Mouse (Mus musculus): ENCODE data around the gene Aldh1b1.

The Aldh1b1 gene

DNA sequence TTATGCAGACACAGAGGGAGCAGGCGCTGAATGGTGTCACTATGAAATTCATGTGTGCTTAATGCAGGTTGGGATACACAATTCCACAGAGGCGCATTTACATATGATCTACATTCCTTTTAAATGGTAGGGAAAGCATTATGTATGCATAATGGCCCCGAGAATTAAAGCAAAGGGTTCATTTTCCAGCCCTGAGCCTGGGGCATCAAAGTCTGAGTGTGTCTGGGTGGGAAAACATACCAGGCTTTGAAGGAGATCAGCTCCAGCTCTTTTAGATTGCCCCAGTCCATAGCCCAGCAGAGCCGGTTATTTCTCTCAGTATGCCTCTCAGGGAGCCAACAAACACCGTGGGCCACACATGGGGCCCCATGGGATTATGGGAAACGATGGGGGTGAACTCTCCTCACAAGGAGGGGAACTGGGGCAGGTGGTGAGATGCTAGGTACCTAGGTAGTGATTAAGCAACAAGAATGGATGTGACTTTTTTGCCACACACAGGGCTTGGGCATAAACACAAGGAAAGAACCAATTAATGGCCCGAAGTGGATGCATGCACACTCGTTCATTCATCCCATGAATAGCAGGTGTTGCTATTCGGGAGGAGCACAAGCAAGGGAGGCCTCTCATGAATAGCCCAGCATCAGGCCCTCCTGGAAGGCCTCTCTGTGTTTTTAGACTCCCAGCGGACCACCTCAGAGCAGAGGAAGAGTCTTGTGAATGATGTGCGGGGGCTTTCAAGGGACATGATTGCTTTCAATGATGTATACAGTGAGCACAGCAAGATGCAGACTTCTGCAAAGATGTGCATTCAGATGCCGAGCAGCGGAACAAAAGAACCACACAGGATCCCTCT is 31.3 kb downstream of the Aldh1b1 start:
- DNase-seq, result no peak

DNA sequence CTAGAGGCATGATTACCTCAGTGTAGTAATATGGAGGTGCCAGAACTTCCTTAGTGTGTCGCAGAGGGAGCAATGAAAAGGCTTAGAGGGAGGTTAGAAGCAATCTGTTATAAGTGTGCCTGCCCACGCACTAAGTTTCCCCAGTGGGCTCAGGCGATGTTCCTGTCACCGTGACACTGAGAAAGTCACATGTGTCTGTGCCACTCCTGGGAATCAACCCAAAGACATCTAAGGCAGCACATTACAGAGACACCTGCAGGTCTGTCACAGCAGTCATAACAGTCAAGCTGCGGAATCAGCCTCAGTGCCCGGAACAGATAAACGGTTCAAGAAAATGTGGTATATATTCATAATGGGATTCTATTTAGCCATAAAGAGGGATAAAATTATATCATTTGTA is 33.2 kb downstream of the Aldh1b1 start:
- no peak for DNase-seq

GRCm38 (mm10) chr4:45833461-45833860 is 34.6 kb downstream of the Aldh1b1 start:
- no peak for DNase-seq

- DNase-seq, result no peak
Observed at GRCm38 (mm10) chr4:45844355-45844754, 45.5 kb downstream of the Aldh1b1 start.

DNA sequence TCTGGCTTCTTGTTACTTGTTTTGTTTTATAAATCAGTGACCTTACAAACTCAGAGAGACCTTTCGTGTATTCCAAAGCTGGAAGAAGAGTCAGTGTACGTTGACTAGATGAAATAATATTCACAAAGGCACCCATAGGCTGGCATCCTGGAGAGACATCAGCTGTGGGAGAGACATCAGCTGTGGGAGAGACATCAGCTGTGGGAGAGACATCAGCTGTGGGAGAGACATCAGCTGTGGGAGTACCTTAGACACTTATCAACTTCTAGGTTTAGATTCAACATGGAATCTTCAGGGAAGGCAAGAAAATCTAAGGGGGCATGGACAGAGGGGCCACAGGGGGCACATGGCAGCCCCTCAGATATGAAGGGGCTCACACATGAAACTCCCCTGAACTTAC is 47.4 kb downstream of the Aldh1b1 start:
- DNase-seq, result no peak

- DNase-seq, result no peak
Observed at GRCm38 (mm10) chr4:45848109-45848824, 49.4 kb downstream of the Aldh1b1 start, which contains the start of gene Stra6l. TSS of gene Stra6l (plus strand) at chr4:45848664.

GRCm38 (mm10) chr4:45848825-45849156 is 50.0 kb downstream of the Aldh1b1 start:
- DNase-seq, result peak; percentile 11

- no peak for DNase-seq
Observed at GRCm38 (mm10) chr4:45849419-45849818, 50.6 kb downstream of the Aldh1b1 start.

DNA sequence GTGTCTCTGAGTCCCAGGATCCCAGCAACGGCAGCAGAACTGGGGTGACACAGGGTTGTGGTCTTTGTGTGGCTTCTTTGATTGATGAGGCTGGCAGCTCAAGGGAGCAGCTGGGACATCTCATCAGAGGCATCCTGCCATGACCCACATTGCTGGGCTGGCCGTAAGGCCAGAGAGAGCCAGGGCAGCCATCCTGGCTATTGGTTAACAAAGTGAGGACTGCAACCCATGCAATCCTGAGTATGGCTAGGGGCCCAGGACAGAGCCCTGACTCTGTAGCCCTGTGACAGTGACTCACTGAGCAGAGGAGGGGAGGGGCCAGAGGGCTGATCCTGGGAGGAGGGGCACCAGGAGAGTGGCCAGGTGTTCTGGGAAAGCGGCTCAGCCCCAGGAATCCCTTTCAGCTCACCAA is 52.8 kb downstream of the Aldh1b1 start:
- peak; percentile 84 for DNase-seq

DNA sequence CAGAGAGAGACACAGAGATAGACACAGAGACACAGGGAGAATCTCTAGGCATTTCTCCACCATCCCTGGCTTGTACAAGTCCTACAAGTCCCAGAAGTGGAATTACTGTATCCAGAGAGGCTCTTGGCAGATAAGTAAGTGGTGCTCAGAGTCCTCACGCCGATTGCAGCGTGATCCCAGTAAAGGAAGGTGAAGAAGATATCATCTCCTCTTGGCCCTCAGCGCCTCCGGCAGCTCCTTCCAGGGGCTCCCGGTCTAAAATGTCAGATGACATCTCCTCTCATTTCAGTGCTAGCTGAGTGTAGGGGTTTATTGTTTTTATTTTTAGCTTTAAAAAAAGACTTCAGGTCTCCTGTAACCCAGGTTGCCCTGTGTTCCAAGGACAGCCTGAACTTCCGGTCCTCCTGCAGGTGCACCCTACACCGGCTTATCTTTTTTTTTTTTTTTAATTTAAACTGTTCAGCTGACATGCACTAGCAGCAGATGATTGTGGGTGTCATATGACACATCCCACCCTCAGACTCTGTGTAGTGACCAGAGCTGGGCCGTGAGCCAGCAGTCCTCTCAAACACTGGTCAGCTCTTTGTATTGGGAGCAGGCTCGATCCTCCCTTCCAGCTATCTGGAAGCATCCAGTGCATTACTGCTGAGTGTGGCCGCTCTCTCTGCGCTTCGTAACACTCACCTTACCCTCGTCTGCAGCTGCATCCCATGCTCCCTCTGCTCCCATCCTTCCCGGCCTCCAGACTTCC is 54.8 kb downstream of the Aldh1b1 start:
- DNase-seq, result no peak

All from kidney, adult 11 months (tissue).